Mouse (Mus musculus) brain, embryonic 14.5 days (tissue): ENCODE data around the gene Arhgef1.

Source experiments
- CTCF ChIP-seq: fragments of 200-500 bp; IDR thresholded peaks from 2 replicates; pipeline ENCODE4 v1.5.1; 2012; ENCODE audit warnings: inconsistent platforms, mild to moderate bottlenecking, moderate library complexity, borderline replicate concordance; ENCODE audit not compliant: insufficient read depth, insufficient read length; ENCODE audit errors: extremely low read depth
- POLR2A ChIP-seq: fragments of 200-500 bp; IDR thresholded peaks from 2 replicates; pipeline ENCODE4 v1.6.1; 2012; ENCODE audit warnings: mild to moderate bottlenecking, inconsistent platforms, borderline replicate concordance; ENCODE audit not compliant: poor library complexity, insufficient read depth, insufficient read length, severe bottlenecking; ENCODE audit errors: extremely low read depth

DNA sequence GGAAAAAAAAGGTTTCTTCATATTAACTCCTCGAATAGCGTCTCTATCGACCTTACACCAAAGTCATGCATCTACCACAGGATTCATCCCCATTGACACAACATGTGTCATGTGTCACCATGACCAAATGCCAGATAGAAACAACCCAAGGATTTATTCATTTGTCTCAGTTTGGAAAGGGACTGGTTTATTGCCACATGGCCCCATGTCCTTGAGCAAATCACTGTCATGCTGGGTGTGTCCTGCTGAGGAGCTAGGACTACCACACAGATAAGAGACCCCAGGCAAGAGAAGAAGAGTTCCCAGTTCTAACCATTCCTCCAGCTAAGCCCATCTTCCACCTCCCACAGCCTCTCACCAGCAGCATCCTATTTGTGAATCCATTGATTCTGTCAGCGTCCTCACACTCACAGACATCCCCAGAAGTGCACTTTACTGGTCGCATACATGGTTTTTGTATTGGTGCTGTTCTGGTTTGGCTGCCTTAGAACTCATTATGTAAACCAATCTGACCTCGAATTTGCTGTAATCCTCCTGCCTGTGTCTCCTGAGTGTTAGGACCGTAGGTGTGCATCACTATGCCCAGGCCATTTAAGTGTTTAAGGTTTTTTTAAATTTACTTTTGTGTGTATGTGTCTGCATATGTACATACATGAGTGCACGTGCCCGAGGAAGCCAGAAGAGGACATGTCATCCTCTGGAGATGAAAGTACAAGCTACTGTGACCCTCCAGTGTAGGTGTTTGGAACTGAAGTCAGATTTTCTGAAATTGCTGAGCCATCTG lies 20.1 kb upstream of the Arhgef1 start:
- TF ChIP-seq POLR2A (no peak), CTCF (no peak)
